Mouse (Mus musculus) neutrophil, adult 5-6 weeks (primary cell): ENCODE measurements around the gene Gm44596. TPM values are rescaled to one million over a fixed set of nuclear protein-coding genes. Genes with fewer than 3 reads are reported as not detected.
A peak's percentile ranks its signal among the peaks of the same experiment; 100 is the strongest.

Experiments used
- ATAC-seq: fragments of 151-379, 151-347 bp; 2 replicates; pipeline ENCODE4 v1.8.0; 2017; ENCODE audit warnings: mild to moderate bottlenecking, moderate TSS enrichment; ENCODE audit not compliant: insufficient number of reproducible peaks, poor library complexity, low FRiP score, severe bottlenecking; ENCODE audit errors: extremely low read depth
- total RNA-seq: library from RNA; stranded (forward); fragments of 200-1000 nt; gene quantifications from 2 replicates; pipeline ENCODE4 v1.2.3, GENCODE M21; 2017

The Gm44596 gene
- not detected in 2 replicates for total RNA-seq

DNA sequence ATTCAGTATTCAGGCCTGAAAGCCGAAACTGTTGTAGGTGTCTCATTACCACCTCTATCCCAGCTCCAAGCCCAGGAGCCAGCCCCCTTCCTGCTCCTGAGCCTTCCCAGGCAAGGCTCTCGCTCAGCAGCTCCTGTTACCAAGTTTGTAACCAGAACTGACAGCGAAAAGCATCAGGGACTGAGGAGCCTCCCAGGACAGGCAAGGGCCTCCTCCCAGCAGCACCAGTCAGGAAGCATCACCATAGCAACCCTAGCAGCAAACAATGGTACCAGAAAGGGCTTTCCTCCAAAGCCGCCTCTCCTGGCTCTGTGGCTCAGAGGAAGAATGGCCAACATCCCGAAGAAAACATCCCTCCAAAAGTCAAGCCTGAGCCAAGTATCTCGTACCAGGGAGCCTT lies at the start of gene Gm44596, which contains the start of gene Tex52:
Gene Gm44596, plus strand, starts transcription at position 312 of the 400 bp plus-strand sequence.
Gene Tex52, plus strand, starts transcription at position 265 of the 400 bp plus-strand sequence.
- ATAC-seq = no peak

DNA sequence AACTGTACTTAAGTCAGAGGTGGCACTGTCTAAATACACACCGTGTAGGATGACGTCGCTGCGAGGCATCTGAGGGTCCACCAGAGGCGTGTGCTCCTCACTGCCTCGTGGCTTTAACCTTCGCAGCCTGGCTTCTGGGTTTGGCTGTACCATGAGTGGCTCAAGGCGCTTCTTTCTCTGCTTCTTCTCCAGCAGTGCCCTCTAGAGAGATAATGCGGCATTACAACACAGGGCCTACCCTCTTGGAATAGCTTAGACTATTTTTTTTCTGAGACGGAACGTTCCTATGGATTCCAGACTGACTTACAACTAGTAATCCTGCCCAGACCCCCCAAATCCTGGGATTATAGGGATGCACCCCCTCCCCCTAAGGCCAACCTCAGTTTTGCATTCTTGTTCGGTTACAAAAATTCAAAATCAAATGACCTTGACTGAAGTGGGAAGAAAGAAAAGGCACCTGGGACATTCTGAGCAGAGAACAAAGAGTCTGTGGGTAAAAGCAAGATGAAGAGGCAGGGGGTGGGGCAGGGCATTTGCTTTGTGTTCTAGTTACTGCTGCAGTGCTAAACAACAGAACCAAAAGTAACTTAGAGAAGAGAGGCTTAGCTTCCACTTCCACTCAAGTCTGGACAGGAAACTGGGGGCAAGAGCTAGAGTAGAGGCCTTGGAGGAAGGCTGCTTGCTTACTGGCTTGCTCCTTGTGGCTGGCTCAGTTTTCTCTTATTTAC lies 40.7 kb upstream of the Gm44596 start:
- peak; percentile 65; the same call in 1 of the 2 replicates for ATAC-seq

DNA sequence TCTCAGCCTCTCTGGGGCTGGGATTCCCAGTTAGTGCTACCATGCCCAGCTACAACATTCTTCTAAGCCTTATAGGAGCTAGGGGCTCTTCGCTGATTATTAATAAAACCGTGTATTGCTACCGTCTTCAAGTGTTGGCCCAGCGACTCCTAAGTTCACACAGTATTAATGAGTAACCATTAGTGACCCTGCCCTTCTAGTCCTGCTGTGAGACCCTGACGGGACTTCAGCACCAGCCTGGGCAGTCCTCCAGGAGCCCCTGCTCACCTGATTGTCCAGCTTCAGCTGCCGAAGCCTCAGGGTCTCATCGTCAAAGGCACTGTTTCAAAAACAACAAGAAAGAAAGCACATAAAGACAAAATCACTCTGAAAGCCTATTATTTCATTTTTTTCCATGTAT lies 37.8 kb upstream of the Gm44596 start:
- ATAC-seq = no peak

DNA sequence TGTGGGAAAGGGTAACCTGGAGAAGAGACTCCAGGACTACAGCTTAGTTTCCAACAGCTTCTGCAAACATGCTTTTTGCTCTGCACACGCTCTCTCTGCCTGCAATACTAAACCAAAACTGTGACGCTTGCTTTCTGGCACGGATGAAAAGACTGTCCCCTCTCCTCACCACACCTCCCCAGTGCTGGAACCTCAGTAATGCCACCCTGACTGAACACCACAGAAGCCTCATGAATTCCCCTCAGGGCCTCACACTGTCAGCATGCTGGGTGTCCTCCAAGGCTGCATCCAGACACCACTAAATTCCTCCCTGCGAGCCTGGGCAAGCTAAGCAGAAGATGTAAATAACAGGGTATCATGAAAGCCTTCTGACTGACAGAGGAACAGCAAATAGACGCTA lies 36.4 kb upstream of the Gm44596 start:
- ATAC-seq = no peak

DNA sequence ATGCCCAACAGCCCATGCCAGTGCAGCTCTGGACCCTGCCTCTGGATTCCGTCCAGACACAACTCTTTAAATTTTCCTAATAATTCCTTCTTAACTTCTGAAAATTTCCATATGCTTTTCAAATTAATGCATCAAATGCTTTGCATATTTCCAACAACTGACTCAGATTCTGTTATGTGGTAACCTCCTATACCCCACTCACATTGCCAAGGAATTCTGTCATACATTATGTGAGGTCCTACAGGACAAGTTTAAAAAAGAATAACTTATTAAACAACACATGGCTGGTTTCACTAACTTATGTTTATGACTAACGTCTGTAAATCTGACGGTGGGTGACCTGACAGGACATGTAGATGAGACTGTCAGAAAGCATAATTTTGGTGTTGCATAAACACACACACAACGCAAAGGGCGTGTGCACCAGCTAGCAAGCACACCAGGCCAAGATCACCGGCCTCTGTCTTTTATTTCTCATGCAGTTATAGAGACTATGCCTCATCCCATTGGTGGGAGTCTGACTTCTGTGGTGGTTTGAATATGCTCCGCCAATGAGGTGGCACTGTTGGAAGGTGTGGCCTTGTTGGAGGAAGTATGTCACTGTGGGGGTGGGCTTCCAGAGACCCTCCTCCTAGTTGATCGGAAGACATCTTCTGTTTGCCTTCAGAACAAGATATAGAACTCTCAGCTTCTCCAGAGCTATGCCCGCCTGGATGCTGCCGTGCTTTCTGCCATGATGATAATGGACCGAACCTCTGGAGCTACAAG lies 33.2 kb upstream of the Gm44596 start:
- no peak for ATAC-seq

DNA sequence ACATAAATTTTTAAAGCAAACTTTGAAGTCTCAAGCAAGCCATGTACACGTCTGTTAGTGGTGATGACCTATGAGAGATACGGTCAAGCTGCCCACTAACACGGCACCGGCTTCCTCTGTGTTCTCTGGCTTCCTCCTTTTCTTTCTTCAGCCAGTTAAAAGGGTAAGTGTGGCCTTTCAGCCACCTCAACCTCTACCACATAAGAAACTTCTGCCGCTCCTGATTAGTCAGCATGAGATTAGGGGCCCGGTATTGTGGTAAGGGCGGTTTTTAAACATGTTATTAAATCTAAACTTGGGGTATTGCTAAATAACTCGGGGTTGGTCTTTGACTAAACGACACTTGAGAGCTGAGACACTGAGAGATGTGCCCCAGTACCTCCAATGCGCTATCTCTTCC lies 29.7 kb upstream of the Gm44596 start:
- no peak for ATAC-seq

DNA sequence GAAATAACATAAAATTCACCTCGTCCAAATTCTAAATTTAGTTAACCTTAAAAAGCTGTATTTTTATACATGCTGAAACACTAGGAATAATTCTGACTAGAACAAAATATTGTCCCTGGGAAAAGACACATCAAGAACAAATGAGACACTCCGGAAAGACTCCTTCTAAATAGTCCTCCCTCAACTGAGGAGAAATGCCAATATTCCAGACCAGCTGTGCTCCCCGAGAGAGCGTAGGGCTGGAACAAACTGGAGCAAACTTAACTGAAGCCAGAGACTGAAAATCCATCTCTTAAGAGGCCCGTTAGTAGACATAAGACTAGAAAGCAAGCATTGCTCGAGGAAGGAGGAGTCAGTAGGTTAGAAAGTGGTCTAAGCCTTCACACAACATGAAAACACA lies 28.5 kb upstream of the Gm44596 start:
- ATAC-seq = no peak

DNA sequence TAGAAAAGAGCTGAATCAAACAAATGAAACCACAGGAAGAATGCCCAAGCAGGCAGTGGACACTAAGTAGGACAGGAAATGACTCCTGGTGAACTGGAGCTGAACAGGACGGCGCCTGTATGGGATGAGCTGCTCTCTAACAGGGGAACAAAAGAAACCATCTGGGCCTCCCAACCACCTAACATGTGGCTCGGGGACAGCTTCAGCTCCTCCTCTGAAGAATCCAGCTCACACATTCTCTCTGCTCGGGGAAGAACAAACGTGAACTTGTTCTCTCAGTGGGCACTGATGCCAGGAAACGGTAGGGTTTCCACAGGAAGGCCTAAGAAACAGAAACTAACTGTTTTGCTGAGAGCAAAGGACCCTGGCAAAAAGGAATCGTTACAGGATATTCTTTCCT lies 25.6 kb upstream of the Gm44596 start:
- ATAC-seq = no peak

DNA sequence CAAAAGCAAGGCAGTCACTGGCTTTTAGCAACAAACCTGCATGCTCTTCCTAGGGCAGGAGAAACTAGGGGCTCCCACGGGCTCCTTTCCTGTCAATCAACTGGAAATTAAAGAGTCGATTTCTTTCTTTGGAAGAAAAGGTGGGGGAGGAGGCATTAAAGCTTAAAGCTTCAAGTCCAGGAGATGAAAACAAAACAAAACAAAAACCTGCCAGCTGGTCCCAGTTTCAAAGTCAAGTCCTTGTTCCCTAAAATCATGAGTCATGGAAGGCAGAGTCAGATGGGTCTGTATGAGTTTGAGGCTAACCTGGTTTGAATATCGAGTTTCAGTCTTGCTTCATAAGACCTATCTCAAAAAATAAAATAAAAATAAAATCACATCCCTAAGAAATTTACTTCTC lies 21.2 kb upstream of the Gm44596 start:
- ATAC-seq = no peak

DNA sequence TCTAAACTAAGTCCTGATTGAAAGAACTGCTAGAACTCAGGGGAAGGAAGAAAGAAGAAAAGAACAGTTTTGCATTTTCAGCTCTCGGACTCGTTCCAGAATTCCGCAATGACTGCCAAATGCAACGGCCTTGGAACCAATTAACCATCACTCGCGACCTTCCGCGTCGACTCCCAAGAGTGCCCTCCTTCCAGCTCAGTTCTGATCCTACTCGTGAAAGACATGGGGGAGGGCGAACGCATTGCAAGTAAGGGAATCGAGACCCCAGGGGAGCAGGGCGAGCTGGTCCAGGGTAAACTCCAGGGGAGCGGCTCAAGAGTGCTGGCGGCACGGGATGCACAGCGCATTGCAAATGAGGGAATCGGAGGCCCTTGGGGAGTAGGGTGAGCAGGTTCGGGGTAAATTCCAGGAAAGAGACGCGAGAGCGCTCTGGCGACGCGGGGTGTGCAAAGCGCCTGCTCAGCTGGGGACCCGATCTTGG lies 20.1 kb upstream of the Gm44596 start:
- ATAC-seq = no peak

DNA sequence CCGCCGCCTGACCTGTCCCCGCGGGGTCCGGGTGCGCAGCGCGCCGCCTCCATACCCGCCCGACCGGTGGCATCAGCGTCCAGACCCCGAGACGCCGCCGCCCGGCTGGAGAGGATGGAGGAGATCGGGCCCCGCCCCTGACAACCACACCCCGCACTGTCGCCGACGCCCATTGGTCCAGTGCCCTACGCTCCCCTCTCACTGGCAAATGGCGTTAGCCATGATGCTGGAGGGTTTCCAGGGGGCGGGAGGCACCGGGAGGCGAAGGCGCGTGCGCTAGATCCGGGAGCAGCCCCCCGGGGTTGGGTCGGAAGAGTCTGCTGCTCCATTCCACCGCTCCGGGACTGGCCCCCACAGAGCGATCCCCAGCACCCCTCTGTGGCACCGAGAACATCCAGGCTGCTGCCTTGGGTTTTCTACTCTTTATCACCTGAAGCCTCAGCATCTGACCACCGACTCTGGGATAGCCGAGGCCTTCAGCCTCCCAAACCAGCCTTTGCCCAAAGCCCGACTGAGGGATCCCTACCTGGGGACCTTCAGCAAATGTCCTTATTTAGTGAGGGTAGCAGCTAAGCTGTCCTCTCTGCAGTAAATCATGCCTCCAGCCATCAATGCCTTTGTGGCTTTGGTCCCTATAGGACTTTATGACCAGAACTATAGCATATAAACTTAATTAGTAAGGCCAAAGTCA lies 19.4 kb upstream of the Gm44596 start, which contains the start of gene Tulp3:
Gene Tulp3, minus strand, starts transcription at position 126 of the 691 bp plus-strand sequence.
- peak; percentile 96 for ATAC-seq

DNA sequence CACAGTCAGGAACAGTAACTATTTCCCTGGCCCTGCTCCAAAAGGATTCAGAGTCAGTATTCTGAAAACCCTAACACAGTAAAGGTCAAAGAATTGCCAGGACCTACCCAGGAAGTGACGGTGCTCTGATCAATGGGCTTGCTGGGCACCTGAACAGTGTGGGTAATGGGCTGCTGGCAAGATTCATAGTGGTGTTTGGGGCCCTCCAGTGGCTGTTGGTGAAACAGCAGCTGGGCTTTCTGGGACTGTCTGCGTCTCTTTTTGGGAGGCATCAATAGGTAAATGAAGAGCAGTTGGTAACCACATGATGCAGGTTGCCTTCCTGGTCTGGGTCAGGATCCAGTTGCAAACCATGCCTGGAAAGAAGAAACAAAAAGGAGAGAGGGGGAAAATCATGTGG lies 16.3 kb upstream of the Gm44596 start:
- peak; percentile 45 for ATAC-seq

DNA sequence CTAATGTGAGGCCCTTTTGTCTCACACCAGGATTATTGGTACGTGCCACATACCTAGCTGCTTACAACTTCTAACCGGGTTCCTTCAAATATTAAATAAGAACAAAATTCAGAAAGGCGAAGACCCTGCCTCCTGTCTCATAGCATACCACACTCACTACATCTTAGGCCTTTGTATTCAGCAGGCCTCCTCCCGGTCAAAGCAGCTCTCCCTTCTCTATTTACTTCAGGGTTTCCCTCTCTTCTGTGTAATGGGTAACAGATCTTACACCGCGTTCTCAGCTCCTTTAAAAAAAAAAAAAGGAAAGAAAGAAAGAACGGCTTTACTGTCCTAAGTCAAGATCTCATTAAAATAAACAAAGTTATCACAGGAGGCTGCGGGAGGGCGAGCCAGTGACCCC lies 13.4 kb upstream of the Gm44596 start:
- no peak for ATAC-seq

DNA sequence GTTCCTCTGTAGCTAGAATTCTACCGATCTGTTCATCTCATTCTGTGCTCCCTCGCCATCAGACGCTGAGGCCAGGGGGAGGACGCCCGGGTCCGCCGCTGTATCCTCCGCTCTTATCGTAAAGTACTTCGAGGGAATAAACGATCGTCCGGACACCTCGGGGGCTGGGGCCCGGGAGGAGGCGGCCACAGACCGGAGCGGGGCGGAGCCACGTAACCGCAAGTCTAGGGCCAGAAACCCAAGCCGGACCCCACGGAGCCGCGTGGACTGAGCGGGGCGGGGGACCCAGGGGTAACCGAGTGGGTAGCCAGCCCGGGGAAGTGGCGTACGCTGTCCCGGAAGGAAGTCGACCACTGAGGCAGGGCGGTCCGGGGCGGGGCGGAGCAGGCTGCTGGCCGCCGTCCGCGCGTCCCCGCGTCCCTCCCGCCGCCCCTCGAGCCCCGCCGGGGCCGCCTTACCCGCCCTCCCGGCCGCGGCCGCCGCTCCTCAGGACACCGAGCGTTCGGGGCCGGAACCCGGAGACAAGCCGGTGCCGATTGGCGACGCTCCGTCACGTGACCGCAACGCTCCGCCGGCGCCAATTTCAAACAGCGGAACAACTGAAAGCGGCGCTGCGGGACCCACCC lies 12.8 kb upstream of the Gm44596 start, which contains the start of the genes Rhno1 and Foxm1:
Gene Rhno1, minus strand, starts transcription at position 531 of the 626 bp plus-strand sequence.
Gene Foxm1, plus strand, starts transcription at position 587 of the 626 bp plus-strand sequence.
- peak; percentile 57 for ATAC-seq

DNA sequence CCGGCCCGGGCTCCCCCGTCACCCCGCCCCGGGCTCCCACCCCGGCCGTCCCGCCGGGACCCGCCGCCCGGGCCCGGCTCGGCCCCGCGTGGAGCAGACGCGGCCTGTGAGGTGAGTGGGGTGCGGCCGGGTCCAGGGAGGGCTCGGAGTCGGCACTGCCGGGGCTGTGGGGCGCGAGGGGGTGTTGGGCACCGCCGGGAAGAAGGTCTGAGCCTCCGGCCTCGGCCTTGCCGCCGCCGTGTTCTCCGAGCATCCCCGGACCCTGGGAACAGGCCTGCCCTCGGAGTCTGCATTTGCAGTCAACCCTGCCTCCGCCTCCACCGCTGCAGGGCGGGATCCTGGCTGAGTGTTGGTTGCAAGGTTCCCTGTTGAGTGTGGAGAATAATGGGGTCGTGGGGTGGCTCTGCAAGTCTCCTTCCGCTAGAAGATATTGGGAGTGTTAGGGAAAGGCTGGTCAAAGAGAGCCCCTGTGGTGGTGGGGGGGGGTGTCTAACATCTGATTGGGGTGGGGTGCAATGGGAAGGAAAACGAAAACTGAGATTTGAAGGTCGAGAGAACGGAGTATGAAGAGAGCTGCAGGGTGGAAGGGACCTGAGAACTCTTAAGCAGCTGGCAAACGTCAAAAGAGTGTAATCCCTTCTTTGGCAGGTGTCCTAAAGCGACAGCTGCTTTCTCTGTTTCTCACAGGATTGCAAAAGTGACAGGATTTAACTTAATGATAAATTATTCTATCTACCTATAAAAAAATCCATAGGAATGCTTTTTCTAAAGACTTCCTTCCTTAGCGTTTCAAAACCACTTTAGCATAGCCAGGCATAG lies 12.1 kb upstream of the Gm44596 start:
- no peak for ATAC-seq

DNA sequence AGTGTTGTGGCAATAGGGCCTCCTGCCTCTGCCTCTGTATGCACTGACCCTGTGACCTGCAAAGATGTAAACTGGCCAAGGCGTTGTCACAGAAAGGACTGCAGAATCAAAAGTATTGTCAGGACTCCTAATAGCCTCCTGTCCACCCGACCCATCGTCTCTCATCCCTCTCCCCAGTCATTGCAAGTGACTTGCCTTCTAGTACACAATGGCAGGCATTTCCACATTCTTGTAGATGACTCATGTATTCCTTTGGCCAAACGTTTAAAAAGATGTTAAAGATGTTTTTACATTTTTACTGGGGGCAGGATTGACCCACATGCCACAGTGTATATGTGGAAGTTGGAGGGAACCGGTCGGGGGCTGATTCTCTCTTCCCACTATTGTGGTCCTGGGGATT lies 10.6 kb upstream of the Gm44596 start:
- no peak for ATAC-seq

DNA sequence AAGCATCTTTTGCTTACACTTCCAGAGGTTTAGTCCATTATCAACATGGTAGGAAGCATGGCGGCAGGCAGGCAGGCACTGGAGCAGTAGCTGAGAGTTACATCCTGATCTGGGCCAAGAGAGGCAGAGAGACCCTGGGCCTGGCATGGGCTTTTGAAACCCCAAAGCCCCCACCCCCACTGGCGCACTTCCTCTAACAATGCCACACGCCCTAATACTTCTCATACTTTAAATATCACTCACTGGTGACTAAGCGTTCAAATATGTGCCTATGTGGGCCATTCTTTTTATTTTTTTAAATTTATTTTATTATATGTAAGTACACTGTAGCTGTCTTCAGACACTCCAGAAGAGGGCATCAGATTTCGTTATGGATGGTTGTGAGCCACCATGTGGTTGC lies 8.8 kb upstream of the Gm44596 start:
- no peak for ATAC-seq

DNA sequence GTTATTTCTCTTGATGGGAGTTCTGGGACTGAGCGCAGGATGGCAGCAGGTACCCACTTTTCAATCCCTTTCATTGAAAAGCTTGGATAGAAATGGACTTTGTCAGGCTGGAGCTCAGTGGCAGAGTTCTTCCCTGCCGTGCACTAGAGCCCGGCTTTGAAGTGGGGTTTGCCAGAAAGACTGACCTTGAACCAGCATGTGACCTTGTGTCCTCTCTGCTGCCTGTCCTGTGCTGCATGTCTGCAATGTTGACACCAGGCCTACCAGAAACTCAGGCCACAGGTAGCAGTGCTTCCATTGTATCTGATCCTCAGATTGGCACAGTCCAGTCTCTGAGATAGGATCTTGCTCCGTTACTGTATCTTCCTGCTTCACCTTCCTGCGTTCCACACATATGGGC lies 5.3 kb upstream of the Gm44596 start:
- ATAC-seq = no peak
